Mouse (Mus musculus): Measurements from ENCODE around the gene Gm45713. TPM values are rescaled to one million over a fixed set of nuclear protein-coding genes. Genes with fewer than 3 reads are reported as not detected.

Gm45713 gene
- polyA plus RNA-seq, 1 experiment: 0.95 TPM

- Histone ChIP-seq H3K36me3 (ENCODE audit: control insufficient read depth, insufficient read depth) (peaks cover 10% of the 10 kb centered on the region), H3K4me3 (ENCODE audit: insufficient read depth, poor library complexity, severe bottlenecking) (no peak overlapping the region), H3K27me3 (ENCODE audit: control insufficient read depth, insufficient read depth, insufficient read length) (no peaks in the 10 kb centered on the region), H3K79me3 (ENCODE audit: low read depth) (peaks cover 8% of the 10 kb centered on the region), H3K79me2 (ENCODE audit: control insufficient read depth, insufficient read depth) (peaks cover 19% of the 10 kb centered on the region), H3ac (ENCODE audit: control insufficient read depth, insufficient read length, low read depth) (no peak overlapping the region)
- TF ChIP-seq MYOG (IDR thresholded peaks at IDR 0.05; ENCODE audit: control insufficient read depth, extremely low read depth, insufficient read length) (no peak), CTCF (IDR thresholded peaks at IDR 0.05; ENCODE audit: control insufficient read depth, insufficient read depth, insufficient read length) (no peak), CEBPB (IDR thresholded peaks at IDR 0.05; ENCODE audit: low read depth) (no peak), MYOD1 (IDR thresholded peaks at IDR 0.05; ENCODE audit: control insufficient read depth, insufficient read length, low read depth) (no peak), USF1 (IDR thresholded peaks at IDR 0.05; ENCODE audit: low read depth) (no peak), MAX (IDR thresholded peaks at IDR 0.05) (no peak), FOSL1 (IDR thresholded peaks at IDR 0.05; ENCODE audit: insufficient read depth, low read length, poor library complexity, severe bottlenecking) (no peak)
These were observed 58.7 kb downstream of the Gm45713 start for GRCm38 (mm10) chr7:45077322-45077721.

GRCm38 (mm10) chr7:45076501-45076900 lies 59.5 kb downstream of the Gm45713 start:
- H3K79me3 ChIP-seq (ENCODE audit: low read depth): peaks cover 8% of the 10 kb centered on the region
- H3ac ChIP-seq (ENCODE audit: control insufficient read depth, insufficient read length, low read depth): no peak overlapping the region
- peaks cover 23% of the 10 kb centered on the region for H3K79me2 ChIP-seq (ENCODE audit: control insufficient read depth, insufficient read depth)
- peaks cover 10% of the 10 kb centered on the region for H3K36me3 ChIP-seq (ENCODE audit: control insufficient read depth, insufficient read depth)
- no peak for TF ChIP-seq MAX (IDR thresholded peaks at IDR 0.05)
- TF ChIP-seq MYOD1 (IDR thresholded peaks at IDR 0.05; ENCODE audit: control insufficient read depth, insufficient read length, low read depth): no peak
- TF ChIP-seq FOSL1 (IDR thresholded peaks at IDR 0.05; ENCODE audit: insufficient read depth, low read length, poor library complexity, severe bottlenecking): no peak
- no peak for TF ChIP-seq CEBPB (IDR thresholded peaks at IDR 0.05; ENCODE audit: low read depth)
- no peak for TF ChIP-seq MYOG (IDR thresholded peaks at IDR 0.05; ENCODE audit: control insufficient read depth, extremely low read depth, insufficient read length)
- TF ChIP-seq USF1 (IDR thresholded peaks at IDR 0.05; ENCODE audit: low read depth): no peak
- TF ChIP-seq CTCF (IDR thresholded peaks at IDR 0.05; ENCODE audit: control insufficient read depth, insufficient read depth, insufficient read length): no peak
- H3K27me3 ChIP-seq (ENCODE audit: control insufficient read depth, insufficient read depth, insufficient read length): no peaks in the 10 kb centered on the region
- H3K4me3 ChIP-seq (ENCODE audit: insufficient read depth, poor library complexity, severe bottlenecking): no peak overlapping the region

Small RNAs within 50 kb of the gene (microRNA-seq; reads per million reads assigned to microRNA genes)
- 4.3 reads per million, percentile 50 among the genes with 10 or more reads in this experiment for gene Mir150 (ENCODE audit: borderline microRNAs expressed)
- 50.0 reads per million, percentile 70 among the genes with 10 or more reads in this experiment for gene Mir5121 (ENCODE audit: borderline microRNAs expressed)
- gene Mir7055 (ENCODE audit: borderline microRNAs expressed): not detected

Other genes with a start within 250 kb of the Gm45713 start
- gene Med25, start 243.5 kb downstream of the Gm45713 start, polyA plus RNA-seq (2012; fragmentation: generic; extraction: Trizol): 43.9 TPM
- 9.8 TPM for gene Fuz, start 240.2 kb downstream of the Gm45713 start, polyA plus RNA-seq (2012; fragmentation: generic; extraction: Trizol)
- gene Ap2a1, start 206.7 kb downstream of the Gm45713 start, polyA plus RNA-seq (2012; fragmentation: generic; extraction: Trizol): 129 TPM
- 0.04 TPM for gene Tsks, start 193.0 kb downstream of the Gm45713 start, polyA plus RNA-seq (2012; fragmentation: generic; extraction: Trizol)
- gene Cpt1c, start 161.4 kb downstream of the Gm45713 start, polyA plus RNA-seq (2012; fragmentation: generic; extraction: Trizol): 5.5 TPM
- gene Prmt1, start 149.7 kb downstream of the Gm45713 start, polyA plus RNA-seq (2012; fragmentation: generic; extraction: Trizol): 978 TPM
- 43.7 TPM for gene Irf3, start 138.6 kb downstream of the Gm45713 start, polyA plus RNA-seq (2012; fragmentation: generic; extraction: Trizol)
- gene Bcl2l12, start 137.5 kb downstream of the Gm45713 start, polyA plus RNA-seq (2012; fragmentation: generic; extraction: Trizol): 18.1 TPM
- 58.4 TPM for gene Scaf1, start 119.9 kb downstream of the Gm45713 start, polyA plus RNA-seq (2012; fragmentation: generic; extraction: Trizol)
- 56.8 TPM for gene Rras, start 118.3 kb downstream of the Gm45713 start, polyA plus RNA-seq (2012; fragmentation: generic; extraction: Trizol)
- 14.2 TPM for gene Prr12, start 83.3 kb downstream of the Gm45713 start, polyA plus RNA-seq (2012; fragmentation: generic; extraction: Trizol)
- 66.6 TPM for gene Nosip, start 73.8 kb downstream of the Gm45713 start, polyA plus RNA-seq (2012; fragmentation: generic; extraction: Trizol)
- gene Prrg2, start 73.6 kb downstream of the Gm45713 start, polyA plus RNA-seq (2012; fragmentation: generic; extraction: Trizol): 14.0 TPM
- 166 TPM for gene Rcn3, start 44.0 kb downstream of the Gm45713 start, polyA plus RNA-seq (2012; fragmentation: generic; extraction: Trizol)
- 30.7 TPM for gene Fcgrt, start 32.4 kb downstream of the Gm45713 start, polyA plus RNA-seq (2012; fragmentation: generic; extraction: Trizol)
- gene Rps11, start 11.8 kb downstream of the Gm45713 start, polyA plus RNA-seq (2012; fragmentation: generic; extraction: Trizol): 3,175 TPM
- gene Rpl13a, start 7.5 kb downstream of the Gm45713 start, polyA plus RNA-seq (2012; fragmentation: generic; extraction: Trizol): 6,379 TPM
- gene Flt3l, start 201 bp upstream of the Gm45713 start, polyA plus RNA-seq (2012; fragmentation: generic; extraction: Trizol): 1.6 TPM
- gene Pih1d1, start 18.1 kb upstream of the Gm45713 start, polyA plus RNA-seq (2012; fragmentation: generic; extraction: Trizol): 129 TPM
- gene Aldh16a1, start 18.4 kb upstream of the Gm45713 start, polyA plus RNA-seq (2012; fragmentation: generic; extraction: Trizol): 34.6 TPM
- 0.14 TPM for gene Slc17a7, start 27.7 kb upstream of the Gm45713 start, polyA plus RNA-seq (2012; fragmentation: generic; extraction: Trizol)
- not detected for gene Gfy, start 43.3 kb upstream of the Gm45713 start, polyA plus RNA-seq (2012; fragmentation: generic; extraction: Trizol)
- gene Pth2, start 44.8 kb upstream of the Gm45713 start, polyA plus RNA-seq (2012; fragmentation: generic; extraction: Trizol): not detected
- not detected for gene Ccdc155, start 68.7 kb upstream of the Gm45713 start, polyA plus RNA-seq (2012; fragmentation: generic; extraction: Trizol)
- 0.07 TPM for gene Dkkl1, start 75.9 kb upstream of the Gm45713 start, polyA plus RNA-seq (2012; fragmentation: generic; extraction: Trizol)
- gene Tead2, start 79.5 kb upstream of the Gm45713 start, polyA plus RNA-seq (2012; fragmentation: generic; extraction: Trizol): 127 TPM
- 0.37 TPM for gene Cd37, start 102.9 kb upstream of the Gm45713 start, polyA plus RNA-seq (2012; fragmentation: generic; extraction: Trizol)
- not detected for gene Slc6a16, start 104.9 kb upstream of the Gm45713 start, polyA plus RNA-seq (2012; fragmentation: generic; extraction: Trizol)
- not detected for gene Slc6a21, start 141.3 kb upstream of the Gm45713 start, polyA plus RNA-seq (2012; fragmentation: generic; extraction: Trizol)
- 10.6 TPM for gene Trpm4, start 197.5 kb upstream of the Gm45713 start, polyA plus RNA-seq (2012; fragmentation: generic; extraction: Trizol)
- gene Hrc, start 199.1 kb upstream of the Gm45713 start, polyA plus RNA-seq (2012; fragmentation: generic; extraction: Trizol): 0.51 TPM
- gene Ppfia3, start 230.8 kb upstream of the Gm45713 start, polyA plus RNA-seq (2012; fragmentation: generic; extraction: Trizol): 4.8 TPM
- 0.94 TPM for gene Lin7b, start 234.4 kb upstream of the Gm45713 start, polyA plus RNA-seq (2012; fragmentation: generic; extraction: Trizol)